Mouse (Mus musculus) hematopoietic multipotent progenitor cell, adult 10-12 weeks (in vitro differentiated cells): ENCODE results near the gene Serpinc1. TPM values are rescaled to one million over a fixed set of nuclear protein-coding genes. Genes with fewer than 3 reads are reported as not detected.

Experiments
- polyA plus RNA-seq: library from polyadenylated mRNA; stranded (reverse); fragments of >175 nt; gene quantifications from 2 replicates; pipeline ENCODE4 v1.2.3, GENCODE M21; 2012; ENCODE audit warnings: low replicate concordance

The Serpinc1 gene
- 0.65 TPM in 1 of 2 replicates, not detected in the other for polyA plus RNA-seq

DNA sequence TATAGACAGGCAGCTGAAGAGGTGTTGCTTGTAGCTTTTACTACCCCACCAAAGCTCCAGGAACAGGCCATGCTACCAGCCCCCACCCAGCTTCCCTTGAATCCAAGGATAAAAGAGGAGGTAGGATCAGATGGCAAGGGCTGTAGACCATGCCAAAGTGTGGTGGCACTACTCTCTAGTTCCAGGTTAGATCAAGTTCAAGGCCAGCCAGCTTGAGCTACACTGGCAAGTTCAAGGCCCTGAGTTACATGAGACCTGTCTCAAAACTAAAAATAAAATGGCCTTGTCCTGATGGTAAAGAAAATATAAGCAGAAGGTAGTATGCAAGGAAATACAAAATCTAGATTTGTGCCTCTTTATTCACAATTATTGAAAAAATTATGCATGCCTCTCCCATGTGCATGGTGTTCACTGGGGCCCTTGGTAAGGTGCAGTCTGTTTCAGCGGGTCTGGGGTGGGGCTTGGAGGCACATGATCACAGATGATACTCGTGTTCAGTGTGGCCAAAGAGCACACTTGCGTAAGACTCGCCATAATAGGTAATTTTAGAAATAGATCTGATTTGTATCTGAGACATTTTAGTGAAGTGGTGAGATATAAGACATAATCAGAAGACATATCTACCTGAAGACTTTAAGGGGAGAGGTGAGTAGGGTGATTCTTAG lies at the start of gene Serpinc1:
TSS of gene Serpinc1 (plus strand) at position 515 of the 665 bp plus-strand sequence.

DNA sequence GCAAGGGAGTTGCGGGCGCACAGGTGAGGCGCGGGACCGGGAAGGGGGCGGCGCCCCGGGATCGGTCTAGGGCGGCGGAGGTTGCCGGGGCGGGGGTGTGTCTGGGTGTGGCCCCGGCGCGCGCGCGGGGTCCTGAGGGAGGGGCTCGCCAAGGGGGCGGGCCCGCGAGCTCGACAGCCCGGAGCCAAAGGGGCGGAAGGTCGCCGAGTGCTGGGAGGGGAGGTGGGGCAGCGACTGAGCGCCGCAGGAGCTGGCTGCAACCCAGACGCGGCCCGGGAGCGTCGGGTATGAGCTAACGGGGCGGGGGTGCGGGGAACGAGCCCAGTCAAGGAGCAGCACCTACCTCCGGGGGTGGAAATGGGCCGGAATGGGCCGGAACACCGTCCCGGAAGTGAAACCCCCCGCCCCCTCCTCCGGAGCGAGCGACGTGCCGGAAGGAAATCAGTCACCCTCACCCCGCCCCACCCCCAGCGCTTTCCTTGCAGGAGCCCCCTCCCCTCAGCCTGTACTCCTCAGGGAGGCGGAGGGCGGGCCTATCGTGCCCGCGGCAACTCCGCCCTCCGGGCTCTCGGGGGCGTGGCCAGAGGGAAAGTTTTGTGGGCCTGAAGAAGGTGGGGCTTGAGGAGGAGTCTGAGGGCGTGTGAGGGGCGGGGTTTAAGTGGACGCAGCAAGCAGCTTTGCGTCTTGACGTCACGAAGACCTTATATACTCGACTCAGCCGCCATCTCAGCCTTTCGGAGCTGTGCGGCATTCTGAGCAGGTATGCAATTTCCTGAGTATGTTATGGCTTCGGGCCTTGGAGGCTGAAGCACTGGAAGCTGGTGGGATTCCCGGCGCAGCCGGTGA lies 56.3 kb downstream of the Serpinc1 start, which contains the start of gene Zbtb37:
TSS of gene Zbtb37 (minus strand) at position 415 of the 846 bp plus-strand sequence.

Other genes with a start within 250 kb of the Serpinc1 start
- 18.7 and 20.0 TPM in 2 replicates for gene Rabgap1l, start 185.4 kb upstream of the Serpinc1 start, polyA plus RNA-seq
- gene Rc3h1, start 72.2 kb upstream of the Serpinc1 start, polyA plus RNA-seq = 1.5 and 2.9 TPM in 2 replicates
- 0.36 and 1.2 TPM in 2 replicates for gene Zbtb37, start 56.3 kb downstream of the Serpinc1 start, polyA plus RNA-seq
- gene Dars2, start 92.1 kb downstream of the Serpinc1 start, polyA plus RNA-seq = 1.3 and 2.1 TPM in 2 replicates
- 6.3 and 9.5 TPM in 2 replicates for gene Cenpl, start 92.1 kb downstream of the Serpinc1 start, polyA plus RNA-seq
- 1.3 and 2.2 TPM in 2 replicates for gene Klhl20, start 152.9 kb downstream of the Serpinc1 start, polyA plus RNA-seq
- gene Ankrd45, start 164.1 kb downstream of the Serpinc1 start, polyA plus RNA-seq = not detected in 2 replicates
- not detected in 2 replicates for gene Tex50, start 180.7 kb downstream of the Serpinc1 start, polyA plus RNA-seq